Mouse (Mus musculus): ENCODE results near the gene Ptger1.

DNA sequence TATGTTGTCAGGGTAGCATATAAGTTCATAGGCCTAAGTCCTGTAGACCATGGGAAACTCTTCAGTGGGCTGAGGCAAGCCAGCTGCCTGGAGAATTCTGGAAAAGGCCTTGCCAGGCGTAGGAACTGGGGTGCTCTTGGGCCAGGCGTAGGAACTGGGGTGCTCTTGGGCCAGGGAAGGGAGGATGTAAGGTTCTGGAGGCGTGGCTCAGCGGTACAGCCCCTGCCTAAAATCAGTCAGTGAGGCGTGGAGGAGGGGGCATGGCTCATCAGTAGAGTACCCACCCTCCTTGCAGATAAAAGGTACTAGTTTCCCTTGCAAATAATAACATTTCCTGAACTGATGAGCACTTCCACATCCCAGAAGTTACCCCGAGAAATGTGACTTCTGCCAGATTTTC lies 11.8 kb upstream of the Ptger1 start:
- TF ChIP-seq POLR2A (IDR thresholded peaks at IDR 0.05; ENCODE audit: control insufficient read depth, low read depth, low read length) = no peak
- no peak for TF ChIP-seq CTCF (IDR thresholded peaks at IDR 0.05; ENCODE audit: control insufficient read depth, insufficient read depth, insufficient replicate concordance, low read depth, low read length)
